Mouse (Mus musculus) lung, embryonic 14.5 days (tissue): ENCODE results near the gene Ppp1r15b. TPM values are rescaled to one million over a fixed set of nuclear protein-coding genes. Genes with fewer than 3 reads are reported as not detected.

ENCODE experiments used
- ATAC-seq: fragments of 200-750 bp; cut with Nextera tagmentation; 2 replicates; pipeline ENCODE4 v1.8.0; 2017; ENCODE audit warnings: mild to moderate bottlenecking, moderate TSS enrichment, moderate library complexity; ENCODE audit not compliant: insufficient read depth
- DNase-seq: peaks from one replicate; pipeline ENCODE4 v3.0.0-alpha.2; 2015
- H3K27ac ChIP-seq: fragments of 300-500 bp; sonication (generic); 2 replicates; pipeline ENCODE4 v1.5.1; 2014; ENCODE audit warnings: low read depth, mild to moderate bottlenecking, moderate library complexity
- H3K27me3 ChIP-seq: fragments of 300-500 bp; sonication (generic); 2 replicates; pipeline ENCODE4 v1.6.1; 2014; ENCODE audit warnings: low read length, control low read depth; ENCODE audit not compliant: insufficient read depth
- H3K36me3 ChIP-seq: fragments of 300-500 bp; sonication (generic); 2 replicates; pipeline ENCODE4 v1.6.1; 2014; ENCODE audit warnings: control low read depth; ENCODE audit not compliant: insufficient read depth
- H3K4me1 ChIP-seq: fragments of 300-500 bp; sonication (generic); 2 replicates; pipeline ENCODE4 v1.6.1; 2014; ENCODE audit warnings: antibody characterized with exemption, control low read depth; ENCODE audit not compliant: insufficient read depth
- H3K4me2 ChIP-seq: fragments of 300-500 bp; sonication (generic); 2 replicates; pipeline ENCODE4 v1.6.1; 2014; ENCODE audit warnings: mild to moderate bottlenecking
- H3K4me3 ChIP-seq: fragments of 300-500 bp; sonication (generic); 2 replicates; pipeline ENCODE4 v1.5.1; 2014; ENCODE audit warnings: low read depth, low read length
- H3K9ac ChIP-seq: fragments of 300-500 bp; sonication (generic); 2 replicates; pipeline ENCODE4 v1.6.1; 2014
- H3K9me3 ChIP-seq: fragments of 300-500 bp; sonication (generic); 2 replicates; pipeline ENCODE4 v1.6.1; 2016; ENCODE audit warnings: low read depth, low read length, control low read depth
- CTCF ChIP-seq: IDR thresholded peaks from 2 replicates; pipeline ENCODE4 v1.5.1; 2016; ENCODE audit warnings: antibody characterized with exemption, low read depth
- WGBS: fragments of 180-500 bp; shearing (Covaris S2); extraction: QIAGEN DNeasy Blood & Tissue Kit; methylation state at CpG from one replicate; pipeline ENCODE4 v1.1.7; 2014; 5-methylcytosine and 5-hydroxymethylcytosine counted together
- polyA plus RNA-seq: library from polyadenylated mRNA; unstranded; fragments of >200 nt; fragmentation: Nextera tagmentation; extraction: Ambion mirVana; gene quantifications from 2 replicates; pipeline ENCODE4 v1.2.1, GENCODE M21; 2014

The Ppp1r15b gene
- polyA plus RNA-seq, 1 experiment from 2014 or later: 54.3 TPM

DNA sequence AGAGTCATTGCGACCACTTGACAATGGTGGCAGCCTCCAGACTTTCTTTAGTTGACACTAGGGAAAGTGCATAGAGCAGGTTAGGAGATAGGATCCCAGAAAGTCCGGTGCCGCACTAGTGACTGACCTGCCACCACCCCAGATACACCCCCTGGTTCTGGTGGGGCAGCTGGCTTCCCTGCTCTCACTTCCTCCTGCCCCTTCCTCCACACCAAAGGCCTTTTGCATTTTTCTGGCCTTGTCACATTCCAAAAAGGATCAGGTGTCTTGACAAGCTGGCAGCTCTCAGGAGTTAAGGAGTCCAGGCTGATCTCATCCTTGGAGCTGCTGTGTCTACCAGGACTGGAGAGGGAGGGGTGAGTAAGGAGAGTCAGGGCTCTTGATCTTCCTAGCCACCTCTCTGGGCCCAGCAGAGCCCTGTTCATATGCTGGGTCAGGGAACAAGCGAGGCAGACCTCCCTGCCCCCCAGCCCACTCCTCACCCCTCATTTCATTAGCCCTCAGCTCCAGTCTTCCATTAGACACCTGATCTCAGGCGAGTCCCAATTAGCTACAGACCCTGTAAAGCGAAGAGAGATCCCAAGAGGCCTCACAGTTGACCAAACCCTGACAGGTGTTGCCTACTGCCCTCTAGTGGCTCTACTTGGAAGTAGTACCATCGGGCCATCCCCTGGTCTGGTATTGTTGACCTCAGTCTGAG, 43.6 kb upstream of the Ppp1r15b start:
- WGBS: 46% methylated on average over 7 of the region's 7 CpGs
- ATAC-seq: 0 out of 2 replicates have a peak, but pooled peaks have one; percentile 32
- Histone ChIP-seq H3K27me3 (no peaks in the 10 kb centered on the region), H3K9me3 (no peaks in the 10 kb centered on the region), H3K4me2 (no peak overlapping the region), H3K27ac (no peak overlapping the region), H3K4me1 (no peaks in the 10 kb centered on the region), H3K4me3 (no peak overlapping the region), H3K9ac (no peak overlapping the region), H3K36me3 (no peaks in the 10 kb centered on the region; the same call in 1 of the 2 replicates)
- TF ChIP-seq CTCF: peak; percentile 91
- DNase-seq: peak; percentile 89

DNA sequence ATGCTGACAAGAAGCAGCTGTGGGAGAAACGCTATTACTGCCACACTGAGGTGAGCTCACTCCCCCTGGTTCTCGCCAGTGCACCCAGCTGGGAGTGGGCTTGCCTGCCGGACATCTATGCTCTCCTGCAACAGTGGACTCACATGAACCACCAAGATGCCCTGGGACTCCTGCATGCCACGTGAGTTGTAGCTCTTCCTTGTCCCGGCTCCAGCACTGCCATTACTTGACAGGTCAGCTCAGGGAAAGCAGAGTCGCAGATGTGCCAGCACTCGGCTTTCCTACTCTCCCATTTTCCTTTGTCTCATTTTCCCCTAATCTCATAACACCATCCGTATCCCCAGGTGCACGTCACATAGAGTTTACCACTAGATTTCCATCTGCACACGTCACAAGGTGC, 42.7 kb upstream of the Ppp1r15b start:
- Histone ChIP-seq H3K9ac (no peak overlapping the region), H3K27me3 (no peaks in the 10 kb centered on the region), H3K36me3 (no peaks in the 10 kb centered on the region; the same call in 1 of the 2 replicates), H3K4me1 (no peaks in the 10 kb centered on the region), H3K27ac (no peak overlapping the region), H3K4me2 (no peak overlapping the region), H3K4me3 (no peak overlapping the region), H3K9me3 (no peaks in the 10 kb centered on the region)
- WGBS: 81% methylated on average over 10 of the region's 10 CpGs
- no peak for TF ChIP-seq CTCF
- ATAC-seq (no peak), DNase-seq (no peak)

DNA sequence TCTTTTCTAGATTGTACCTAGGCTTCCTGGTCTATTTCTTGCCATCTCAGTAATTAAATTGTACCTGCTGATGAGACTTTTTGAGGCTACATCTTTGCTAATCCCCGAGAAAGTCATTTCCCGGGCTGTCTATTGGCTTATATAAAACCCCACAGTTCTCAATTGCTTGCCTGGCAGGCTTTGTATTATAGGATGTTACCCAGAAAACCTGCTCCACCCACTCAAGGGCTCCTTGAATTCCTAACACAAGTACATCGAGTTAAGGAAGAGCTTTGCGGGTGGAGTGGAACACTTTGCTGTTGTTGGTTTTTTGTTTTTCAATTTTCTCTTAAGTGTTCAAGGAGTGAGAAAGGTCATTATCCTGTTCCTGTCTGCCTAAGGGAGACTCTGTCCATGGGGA, 41.5 kb upstream of the Ppp1r15b start:
- Histone ChIP-seq H3K27ac (no peak overlapping the region), H3K4me3 (no peak overlapping the region), H3K4me1 (no peaks in the 10 kb centered on the region), H3K36me3 (no peaks in the 10 kb centered on the region; the same call in 1 of the 2 replicates), H3K9me3 (no peaks in the 10 kb centered on the region), H3K9ac (no peak overlapping the region), H3K27me3 (no peaks in the 10 kb centered on the region), H3K4me2 (no peak overlapping the region)
- 68% methylated on average over 4 of the region's 4 CpGs for WGBS
- no peak for ATAC-seq
- DNase-seq: no peak
- no peak for TF ChIP-seq CTCF

DNA sequence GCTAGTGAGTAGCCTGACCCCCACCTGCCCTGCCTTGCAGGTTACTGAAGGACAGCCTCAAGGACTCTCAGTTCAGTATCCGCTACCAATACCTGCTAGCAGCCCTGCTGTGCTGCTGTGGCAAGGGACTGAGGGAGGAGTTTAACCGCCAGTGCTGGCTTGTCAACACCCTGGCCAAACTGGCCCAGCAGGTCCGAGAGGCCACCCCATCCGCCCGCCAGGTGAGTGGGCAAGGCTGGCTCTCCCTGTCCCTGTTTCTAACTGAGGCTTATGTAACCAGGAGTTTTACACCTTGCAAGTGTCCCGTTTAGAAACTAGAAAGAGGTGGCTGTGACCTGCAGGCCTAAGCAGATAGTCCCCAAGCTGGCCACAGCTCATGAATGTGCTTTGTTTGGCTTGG, 40.3 kb upstream of the Ppp1r15b start:
- Histone ChIP-seq H3K4me3 (no peak overlapping the region), H3K27me3 (no peaks in the 10 kb centered on the region), H3K9me3 (no peaks in the 10 kb centered on the region), H3K4me1 (no peaks in the 10 kb centered on the region), H3K9ac (no peak overlapping the region), H3K36me3 (no peaks in the 10 kb centered on the region; the same call in 1 of the 2 replicates), H3K27ac (peak overlapping the region; percentile 61; the same call in 1 of the 2 replicates), H3K4me2 (no peak overlapping the region)
- peak; percentile 50 for ATAC-seq
- 50% methylated on average over 6 of the region's 6 CpGs for WGBS
- TF ChIP-seq CTCF: no peak
- peak; percentile 61 for DNase-seq

DNA sequence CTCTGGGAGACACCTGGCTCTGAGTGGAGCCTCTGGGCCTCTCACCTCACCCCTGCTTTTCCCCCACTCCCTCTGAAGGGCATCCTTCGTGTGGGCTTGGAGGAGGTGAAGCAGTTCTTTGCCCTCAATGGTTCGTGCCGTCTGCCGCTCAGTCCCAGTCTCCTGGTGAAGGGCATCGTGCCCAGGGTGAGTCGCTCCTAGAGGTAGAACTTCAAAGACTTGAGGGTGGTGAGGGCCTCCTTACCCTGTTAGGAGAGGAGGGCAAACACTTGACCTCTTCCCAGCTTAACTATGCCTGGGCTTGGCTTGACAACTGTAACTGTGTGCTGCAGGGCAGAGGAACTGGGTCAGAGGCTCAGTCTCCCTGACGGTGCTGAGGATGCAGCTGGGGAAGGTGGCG, 39.5 kb upstream of the Ppp1r15b start:
- WGBS: 69% methylated on average over 8 of the region's 8 CpGs
- H3K9ac ChIP-seq: no peak overlapping the region
- H3K27ac ChIP-seq: peak overlapping the region; percentile 61; the same call in 1 of the 2 replicates
- no peak for DNase-seq
- H3K27me3 ChIP-seq: no peaks in the 10 kb centered on the region
- H3K4me1 ChIP-seq: no peaks in the 10 kb centered on the region
- H3K4me2 ChIP-seq: no peak overlapping the region
- no peak for ATAC-seq
- peaks cover 4% of the 10 kb centered on the region; the same call in 1 of the 2 replicates for H3K36me3 ChIP-seq
- no peak overlapping the region for H3K4me3 ChIP-seq
- H3K9me3 ChIP-seq: no peaks in the 10 kb centered on the region
- TF ChIP-seq CTCF: no peak

DNA sequence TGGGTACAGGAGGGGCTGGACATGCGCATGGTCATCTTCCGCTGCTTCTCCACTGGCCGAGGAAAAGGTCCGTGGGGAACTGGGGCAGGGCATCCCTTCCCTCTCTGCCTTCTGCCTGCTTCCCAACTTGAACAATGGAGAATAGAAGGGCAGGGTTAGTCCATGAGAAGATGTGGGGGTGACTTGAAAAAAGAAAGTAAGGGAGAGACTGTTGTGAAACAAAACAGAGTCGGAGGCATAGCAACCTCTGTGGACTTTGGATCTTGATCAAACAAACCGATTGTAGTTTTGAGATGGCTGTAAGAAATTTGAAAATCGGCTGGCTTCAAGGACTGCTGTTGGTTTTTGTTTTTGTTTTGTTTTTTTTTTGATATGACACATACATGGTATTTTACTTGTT, 37.2 kb upstream of the Ppp1r15b start:
- DNase-seq: no peak
- Histone ChIP-seq H3K9me3 (no peaks in the 10 kb centered on the region), H3K36me3 (peaks cover 7% of the 10 kb centered on the region; the same call in 1 of the 2 replicates), H3K9ac (no peak overlapping the region), H3K4me3 (no peak overlapping the region), H3K27ac (no peak overlapping the region), H3K27me3 (no peaks in the 10 kb centered on the region), H3K4me1 (no peaks in the 10 kb centered on the region), H3K4me2 (no peak overlapping the region)
- no peak for ATAC-seq
- 86% methylated on average over 7 of the region's 7 CpGs for WGBS
- no peak for TF ChIP-seq CTCF

DNA sequence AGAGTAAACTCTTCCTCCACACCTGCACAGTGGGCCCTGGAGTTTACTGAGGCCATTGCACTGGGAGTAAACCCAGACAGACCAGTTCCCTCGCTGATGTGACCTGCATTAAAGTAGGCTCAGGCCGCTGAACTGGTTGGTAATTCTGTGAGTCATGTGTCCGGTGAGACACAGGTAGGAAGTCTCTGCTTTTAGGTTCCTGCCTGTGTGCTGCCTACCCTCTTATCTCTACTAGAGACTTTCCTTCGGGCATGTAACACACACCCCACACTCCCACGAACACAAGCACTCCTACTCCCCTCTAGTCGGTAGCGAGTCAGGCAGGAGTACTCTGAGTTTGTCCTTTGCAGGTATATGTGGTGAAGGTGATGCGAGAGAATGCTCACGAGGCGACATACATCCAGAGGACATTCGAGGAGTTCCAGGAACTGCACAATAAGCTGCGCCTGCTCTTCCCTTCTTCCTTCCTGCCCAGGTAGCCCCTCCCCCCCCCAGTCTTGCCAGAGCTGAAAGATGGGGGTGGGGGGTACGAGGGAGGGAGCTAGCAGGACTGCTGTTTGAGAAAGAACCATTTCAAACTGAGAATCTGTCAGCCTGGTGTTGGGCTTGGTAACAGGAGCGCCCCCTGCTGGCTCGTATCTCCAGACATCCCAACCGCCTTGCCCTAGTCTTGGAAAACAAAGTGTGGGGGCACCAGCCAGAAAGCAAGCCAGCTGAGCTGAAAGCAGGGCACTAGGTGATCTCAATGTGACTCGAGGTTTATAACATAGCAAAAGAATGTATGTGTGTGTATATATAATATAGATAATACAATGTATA, 29.8 kb upstream of the Ppp1r15b start:
- DNase-seq: peak; percentile 87
- ATAC-seq: peak; percentile 35; the same call in 1 of the 2 replicates
- Histone ChIP-seq H3K4me2 (no peak overlapping the region), H3K9ac (no peak overlapping the region), H3K27ac (no peak overlapping the region), H3K27me3 (no peaks in the 10 kb centered on the region), H3K9me3 (no peaks in the 10 kb centered on the region), H3K4me3 (no peak overlapping the region), H3K4me1 (no peaks in the 10 kb centered on the region), H3K36me3 (peaks cover 21% of the 10 kb centered on the region; the same call in 1 of the 2 replicates)
- TF ChIP-seq CTCF: peak; percentile 90
- WGBS: 35% methylated on average over 17 of the region's 17 CpGs
